Comparison of ENCODE assay signal across 1 mouse cellular context in genomic region chr11:101190181-101190912, GRCm38 (mm10).
A peak's percentile ranks its signal among the peaks of the same experiment; 100 is the strongest.
TF ChIP-seq lines count a peak whose summit lies in the region.

No protein-coding gene starts in this region.

TF ChIP-seq in MEL, 35 proteins besides CTCF, POLR2A, EP300 and RAD21 (continued from another document):
- TF ChIP-seq MYB (IDR thresholded peaks at IDR 0.05; ENCODE audit: low read depth, low read length) (no peak), JUND (IDR thresholded peaks at IDR 0.05; ENCODE audit: low read depth, low read length) (0 out of 2 replicates have a peak, but pooled peaks have one; percentile 9), CHD2 (IDR thresholded peaks at IDR 0.05; ENCODE audit: low read length) (no peak), E2F4 (IDR thresholded peaks at IDR 0.05; ENCODE audit: borderline replicate concordance, low read depth, low read length) (no peak), NELFE (IDR thresholded peaks at IDR 0.05; ENCODE audit: low read depth, low read length) (peak; percentile 10; the same call in 1 of the 2 replicates), BHLHE40 (IDR thresholded peaks at IDR 0.05; ENCODE audit: borderline replicate concordance, low read depth, low read length) (no peak; the same call in 1 of the 2 replicates), ZNF384 (IDR thresholded peaks at IDR 0.05; ENCODE audit: low read depth, low read length) (no peak), MYC (IDR thresholded peaks at IDR 0.05; ENCODE audit: low read depth, low read length) (no peak), SIN3A (IDR thresholded peaks at IDR 0.05; ENCODE audit: low read length) (no peak), TAL1 (IDR thresholded peaks at IDR 0.05; ENCODE audit: low read length) (peak; percentile 17; the same call in 1 of the 2 replicates), POLR2AphosphoS2 (IDR thresholded peaks at IDR 0.05; ENCODE audit: low read length) (peak; percentile 54; the same call in 1 of the 2 replicates), POLR2AphosphoS5 (IDR thresholded peaks at IDR 0.05; ENCODE audit: borderline replicate concordance, low read depth, low read length) (no peak)
TF ChIP-seq in MEL: peak in this region for 9.
